Mouse (Mus musculus) adrenal gland, adult (tissue): ENCODE measurements at regions not wholly inside any gene's neighbourhood (a gene's known extent, or its start where the extent isn't known, plus 50 kb on each side); places are given as distances from the start of the nearest gene placed in this dataset.
A peak's percentile ranks its signal among the peaks of the same experiment; 100 is the strongest.

Experiments
- DNase-seq, 2 experiments: peaks; one replicate each; pipeline ENCODE4 v3.0.0; 2022 to 2023; ENCODE audit warnings: low spot score in 1 of 2; ENCODE audit not compliant: inconsistent age in 2 of 2

GRCm38 (mm10) chr16:70091963-70092362 lies 221.8 kb upstream of the Gbe1 start:
- no peak for DNase-seq

- DNase-seq, result no peak
These were observed 220.5 kb upstream of the Gbe1 start for GRCm38 (mm10) chr16:70093224-70093623.

GRCm38 (mm10) chr16:70095221-70095620 lies 218.5 kb upstream of the Gbe1 start:
- DNase-seq, result no peak

- DNase-seq, result no peak
These were observed 209.9 kb upstream of the Gbe1 start for GRCm38 (mm10) chr16:70103791-70104378.

- no peak for DNase-seq
These were observed 172.3 kb upstream of the Gbe1 start for GRCm38 (mm10) chr16:70141466-70141865.

- no peak for DNase-seq
These were observed 165.9 kb upstream of the Gbe1 start for GRCm38 (mm10) chr16:70147673-70148359.

GRCm38 (mm10) chr16:70154587-70154986 lies 159.2 kb upstream of the Gbe1 start:
- DNase-seq, result no peak

GRCm38 (mm10) chr16:70160539-70160938 lies 153.2 kb upstream of the Gbe1 start:
- DNase-seq, result no peak

GRCm38 (mm10) chr16:70175140-70175539 lies 138.6 kb upstream of the Gbe1 start:
- no peak for DNase-seq

GRCm38 (mm10) chr16:70178975-70179374 lies 134.8 kb upstream of the Gbe1 start:
- no peak for DNase-seq

- DNase-seq, result no peak
These were observed 99.7 kb upstream of the Gbe1 start for GRCm38 (mm10) chr16:70213861-70214597.

GRCm38 (mm10) chr16:70214800-70215199 lies 98.9 kb upstream of the Gbe1 start:
- DNase-seq, result no peak

- no peak for DNase-seq
These were observed 86.0 kb upstream of the Gbe1 start for GRCm38 (mm10) chr16:70227601-70228226.

- DNase-seq, result no peak
These were observed 81.0 kb upstream of the Gbe1 start for GRCm38 (mm10) chr16:70232706-70233105.

- no peak for DNase-seq
These were observed 78.6 kb upstream of the Gbe1 start for GRCm38 (mm10) chr16:70235189-70235588.

- no peak for DNase-seq
These were observed 74.3 kb upstream of the Gbe1 start for GRCm38 (mm10) chr16:70239432-70239941.

GRCm38 (mm10) chr16:70244205-70244756 lies 69.5 kb upstream of the Gbe1 start:
- DNase-seq, result no peak

GRCm38 (mm10) chr16:70244963-70245362 lies 68.8 kb upstream of the Gbe1 start:
- DNase-seq, result no peak

GRCm38 (mm10) chr16:70259364-70259763 lies 54.4 kb upstream of the Gbe1 start:
- DNase-seq, result peak in 1 of 2 experiments; percentile 15

GRCm38 (mm10) chr16:70260151-70260550 lies 53.6 kb upstream of the Gbe1 start:
- no peak for DNase-seq
